8 mouse cellular contexts compared by ENCODE assay signal in genomic region chr9:22429533-22430241, GRCm38 (mm10). TPM values are rescaled to one million over a fixed set of nuclear protein-coding genes. Genes with fewer than 3 reads are reported as not detected.
A peak's percentile ranks its signal among the peaks of the same experiment; 100 is the strongest.
DNase-seq lines count a peak whose midpoint lies in the region; ATAC-seq lines count a peak whose summit lies in the region.

No protein-coding gene starts in this region.

- peaks cover 35% of the 10 kb centered on the region for H3K4me1 ChIP-seq in limb, embryonic 13.5 days
- peaks cover 3% of the 10 kb centered on the region; the same call in 1 of the 2 replicates for H3K4me1 ChIP-seq in stomach, embryonic 16.5 days (ENCODE audit: control insufficient read depth, insufficient read depth, low read length)

- peak overlapping the region; percentile 42 for H3K4me2 ChIP-seq in limb, embryonic 13.5 days (replicated peaks)
- H3K4me2 ChIP-seq in stomach, embryonic 16.5 days (ENCODE audit: low read depth, low read length) = no peak overlapping the region

- H3K4me3 ChIP-seq in limb, embryonic 13.5 days = peak overlapping the region; percentile 12; the same call in 1 of the 2 replicates
- no peak overlapping the region for H3K4me3 ChIP-seq in stomach, embryonic 16.5 days (replicated peaks; ENCODE audit: low read length)

- ATAC-seq in erythroblast, adult 5-6 weeks (replicated peaks; ENCODE audit: low FRiP score, poor library complexity, severe bottlenecking) = peak; percentile 53
- ATAC-seq in limb, embryonic 13.5 days (ENCODE audit: low FRiP score, low read depth) = no peak; the same call in 1 of the 2 replicates
- no peak for ATAC-seq in stomach, embryonic 16.5 days (ENCODE audit: insufficient read depth, low FRiP score)

- peaks cover 2% of the 10 kb centered on the region; the same call in 1 of the 2 replicates for H3K27me3 ChIP-seq in limb, embryonic 13.5 days
- no peaks in the 10 kb centered on the region for H3K27me3 ChIP-seq in stomach, embryonic 16.5 days (ENCODE audit: control insufficient read depth, insufficient read depth, low read length)

- H3K27ac ChIP-seq in limb, embryonic 13.5 days = 0 out of 2 replicates have a peak overlapping the region, but pooled peaks have one; percentile 44
- 0 out of 2 replicates have a peak overlapping the region, but pooled peaks have one; percentile 1 for H3K27ac ChIP-seq in stomach, embryonic 16.5 days (ENCODE audit: low read length)

- DNase-seq in embryo, embryonic 10 days (ENCODE audit: low spot score) = peak; percentile 28
- no peak for DNase-seq in embryo, embryonic 9.5 days (ENCODE audit: extremely low spot score)
- peak; percentile 47 for DNase-seq in CD4-positive helper T cell, adult 2 months (ENCODE audit: low read depth, low spot score)
- no peak for DNase-seq in right cerebral cortex, postnatal 36 days (ENCODE audit: low spot score in 2 of 2)
- no peak for DNase-seq in right cerebral cortex, postnatal 4 days

- 44% methylated on average over 15 of the region's 15 CpGs for whole genome bisulfite sequencing in limb, embryonic 13.5 days
- 48% methylated on average over 15 of the region's 15 CpGs for WGBS in stomach, embryonic 16.5 days

- no peaks in the 10 kb centered on the region; the same call in 1 of the 2 replicates for H3K36me3 ChIP-seq in limb, embryonic 13.5 days
- H3K36me3 ChIP-seq in stomach, embryonic 16.5 days (ENCODE audit: control insufficient read depth, insufficient read depth, low read length) = no peaks in the 10 kb centered on the region

- H3K9ac ChIP-seq in limb, embryonic 13.5 days = no peak overlapping the region
- H3K9ac ChIP-seq in stomach, embryonic 16.5 days (ENCODE audit: low read length) = no peak overlapping the region

- H3K9me3 ChIP-seq in limb, embryonic 13.5 days = no peaks in the 10 kb centered on the region
- no peaks in the 10 kb centered on the region for H3K9me3 ChIP-seq in stomach, embryonic 16.5 days (replicated peaks; ENCODE audit: control insufficient read depth, low read length)

RNA-seq across cellular contexts. Expression of gene 9530077C05Rik, which starts 18.4 kb away (rescaled TPM):
- 1.5 and 2.3 TPM in 2 replicates for total RNA-seq in erythroblast, adult 5-6 weeks (2015; ENCODE audit: low replicate concordance)
- total RNA-seq in erythroblast, adult 5-6 weeks (2017; ENCODE audit: low replicate concordance) = 1.1 and 2.0 TPM in 2 replicates
- polyA plus RNA-seq in limb, embryonic 13.5 days (2015; fragmentation: Nextera tagmentation; extraction: Ambion mirVana) = 5.8 and 6.3 TPM in 2 replicates
- polyA plus RNA-seq in stomach, embryonic 16.5 days (2015; fragmentation: Nextera tagmentation; extraction: Ambion mirVana) = 4.4 and 5.3 TPM in 2 replicates

RNA-seq across cellular contexts. Expression of gene Gm17545, which starts 24.4 kb away (rescaled TPM):
- not detected in 2 replicates for total RNA-seq in erythroblast, adult 5-6 weeks (2015; ENCODE audit: low replicate concordance)
- not detected in 2 replicates for total RNA-seq in erythroblast, adult 5-6 weeks (2017; ENCODE audit: low replicate concordance)
- polyA plus RNA-seq in limb, embryonic 13.5 days (2015; fragmentation: Nextera tagmentation; extraction: Ambion mirVana) = not detected in 2 replicates
- polyA plus RNA-seq in stomach, embryonic 16.5 days (2015; fragmentation: Nextera tagmentation; extraction: Ambion mirVana) = not detected in 2 replicates

RNA-seq across cellular contexts. Expression of gene Rp9, which starts 39.9 kb away (rescaled TPM):
- total RNA-seq in erythroblast, adult 5-6 weeks (2015; ENCODE audit: low replicate concordance) = 39.6 and 45.8 TPM in 2 replicates
- 24.4 and 53.5 TPM in 2 replicates for total RNA-seq in erythroblast, adult 5-6 weeks (2017; ENCODE audit: low replicate concordance)
- polyA plus RNA-seq in limb, embryonic 13.5 days (2015; fragmentation: Nextera tagmentation; extraction: Ambion mirVana) = 73.8 and 74.1 TPM in 2 replicates
- polyA plus RNA-seq in stomach, embryonic 16.5 days (2015; fragmentation: Nextera tagmentation; extraction: Ambion mirVana) = 51.8 and 56.8 TPM in 2 replicates

RNA-seq across cellular contexts. Expression of gene Anln, which starts 40.7 kb away (rescaled TPM):
- 43.7 and 47.1 TPM in 2 replicates for total RNA-seq in erythroblast, adult 5-6 weeks (2015; ENCODE audit: low replicate concordance)
- 35.8 and 68.9 TPM in 2 replicates for total RNA-seq in erythroblast, adult 5-6 weeks (2017; ENCODE audit: low replicate concordance)
- polyA plus RNA-seq in limb, embryonic 13.5 days (2015; fragmentation: Nextera tagmentation; extraction: Ambion mirVana) = 36.6 and 40.8 TPM in 2 replicates
- polyA plus RNA-seq in stomach, embryonic 16.5 days (2015; fragmentation: Nextera tagmentation; extraction: Ambion mirVana) = 57.6 and 58.0 TPM in 2 replicates

RNA-seq across cellular contexts. Expression of gene Bbs9, which starts 45.8 kb away (rescaled TPM):
- total RNA-seq in erythroblast, adult 5-6 weeks (2015; ENCODE audit: low replicate concordance) = 5.0 and 13.8 TPM in 2 replicates
- 5.3 and 9.2 TPM in 2 replicates for total RNA-seq in erythroblast, adult 5-6 weeks (2017; ENCODE audit: low replicate concordance)
- polyA plus RNA-seq in limb, embryonic 13.5 days (2015; fragmentation: Nextera tagmentation; extraction: Ambion mirVana) = 13.9 and 15.9 TPM in 2 replicates
- polyA plus RNA-seq in stomach, embryonic 16.5 days (2015; fragmentation: Nextera tagmentation; extraction: Ambion mirVana) = 11.5 and 12.2 TPM in 2 replicates

Comparison
In these comparisons a context has a peak if more than half of its experiments do, and no peak if none do; other contexts are left out.
1. DNase-seq: peak in embryo, embryonic 10 days (single experiment) and CD4-positive helper T cell, adult 2 months (single experiment); none in embryo, embryonic 9.5 days (single experiment), right cerebral cortex, postnatal 36 days (0 of 2) and right cerebral cortex, postnatal 4 days (single experiment).